Comparison of ENCODE assay signal across 8 mouse cellular contexts in genomic region chr5:121835949-121836691, GRCm38 (mm10). TPM values are rescaled to one million over a fixed set of nuclear protein-coding genes. Genes with fewer than 3 reads are reported as not detected.
A peak's percentile ranks its signal among the peaks of the same experiment; 100 is the strongest.
DNase-seq lines count a peak whose midpoint lies in the region; ATAC-seq and TF ChIP-seq lines count a peak whose summit lies in the region.

No protein-coding gene starts in this region.

- no peak for DNase-seq in left cerebral cortex, adult 2 months (ENCODE audit: extremely low spot score in 1 of 2, low spot score in 2 of 2)
- DNase-seq in left cerebral cortex, postnatal 36 days (ENCODE audit: low spot score in 2 of 2): no peak
- peak in 1 of 2 experiments; percentile 61 for DNase-seq in heart, adult 2 months
- peak; percentile 68 for DNase-seq in kidney, postnatal 10 days
- DNase-seq in cerebellum, postnatal 4 days (ENCODE audit: low spot score in 2 of 2): no peak

- TF ChIP-seq EP300 in heart, adult 2 months (IDR thresholded peaks at IDR 0.05; ENCODE audit: insufficient read depth, low read depth, low read length): no peak

- no peaks in the 10 kb centered on the region for H3K9me3 ChIP-seq in stomach, embryonic 15.5 days

- H3K4me3 ChIP-seq in left cerebral cortex, adult 2 months: peak overlapping the region; percentile 73
- H3K4me3 ChIP-seq in bone marrow, adult 2 months (replicated peaks; ENCODE audit: control insufficient read depth, low read depth, low read length): peak overlapping the region; percentile 89
- peak overlapping the region; percentile 74 for H3K4me3 ChIP-seq in heart, adult 2 months
- peak overlapping the region; percentile 61 for H3K4me3 ChIP-seq in stomach, embryonic 15.5 days (replicated peaks)

- TF ChIP-seq CTCF in left cerebral cortex, adult 2 months (IDR thresholded peaks at IDR 0.05): no peak
- TF ChIP-seq CTCF in bone marrow, adult 2 months (IDR thresholded peaks at IDR 0.05; ENCODE audit: control insufficient read depth, insufficient read depth, low read length): no peak
- TF ChIP-seq CTCF in heart, adult 2 months (IDR thresholded peaks at IDR 0.05): no peak

- H3K79me2 ChIP-seq in heart, adult 2 months (replicated peaks; ENCODE audit: control insufficient read depth, insufficient read depth, low read length): peaks cover 16% of the 10 kb centered on the region

- H3K36me3 ChIP-seq in heart, adult 2 months (ENCODE audit: control insufficient read depth, insufficient read depth, low read length): peaks cover 2% of the 10 kb centered on the region; the same call in 1 of the 2 replicates
- no peaks in the 10 kb centered on the region for H3K36me3 ChIP-seq in stomach, embryonic 15.5 days

- no peak for TF ChIP-seq POLR2A in bone marrow, adult 2 months (IDR thresholded peaks at IDR 0.05; ENCODE audit: borderline replicate concordance, control insufficient read depth, low read depth, low read length)
- no peak; the same call in 1 of the 2 replicates for TF ChIP-seq POLR2A in heart, adult 2 months (IDR thresholded peaks at IDR 0.05; ENCODE audit: insufficient read depth, low read depth, low read length)

- H3K4me1 ChIP-seq in bone marrow, adult 2 months (ENCODE audit: control insufficient read depth, insufficient read depth, low read length): peaks cover 8% of the 10 kb centered on the region
- H3K4me1 ChIP-seq in heart, adult 2 months (ENCODE audit: control insufficient read depth, insufficient read depth, low read length): peaks cover 27% of the 10 kb centered on the region
- H3K4me1 ChIP-seq in stomach, embryonic 15.5 days: peaks cover 55% of the 10 kb centered on the region

- WGBS in bone marrow, adult 2 months: under 1% methylated on average over 51 of the region's 51 CpGs
- WGBS in heart, adult 2 months: under 1% methylated on average over 49 of the region's 51 CpGs
- under 1% methylated on average over 50 of the region's 51 CpGs for WGBS in stomach, embryonic 15.5 days

- ATAC-seq in megakaryocyte, adult 5-6 weeks (ENCODE audit: poor library complexity, severe bottlenecking): peak; percentile 39
- peak; percentile 3 for ATAC-seq in stomach, embryonic 15.5 days (ENCODE audit: insufficient read depth, low FRiP score, low read depth)

- H3K9ac ChIP-seq in heart, adult 2 months (ENCODE audit: low read depth, low read length): peak overlapping the region; percentile 91
- H3K9ac ChIP-seq in stomach, embryonic 15.5 days: peak overlapping the region; percentile 60

- H3K4me2 ChIP-seq in stomach, embryonic 15.5 days: peak overlapping the region; percentile 85

- H3K27ac ChIP-seq in left cerebral cortex, adult 2 months: peak overlapping the region; percentile 95
- peak overlapping the region; percentile 100 for H3K27ac ChIP-seq in bone marrow, adult 2 months (ENCODE audit: control insufficient read depth, insufficient read depth, low read depth, low read length, poor library complexity)
- H3K27ac ChIP-seq in heart, adult 2 months: peak overlapping the region; percentile 98
- H3K27ac ChIP-seq in stomach, embryonic 15.5 days: peak overlapping the region; percentile 71

- intact Hi-C loops in left cerebral cortex, adult 2 months (cut with DNase I): loop anchor here (5.0 kb wide), 1 partner anchor 124 kb away; the partner anchor contains the start of gene Atxn2
- intact Hi-C loops in left cerebral cortex, postnatal 36 days (cut with DNase I): loop anchor here (2.0 kb wide), 1 partner anchor 21 kb away; no protein-coding TSS in a partner anchor
- intact Hi-C loops in heart, adult 2 months (cut with DNase I): loop anchor here (5.0 kb wide), 1 partner anchor 124 kb away; the partner anchor contains the start of gene Atxn2

- H3K27me3 ChIP-seq in heart, adult 2 months (ENCODE audit: control insufficient read depth, insufficient read depth, low read length): no peaks in the 10 kb centered on the region
- no peaks in the 10 kb centered on the region for H3K27me3 ChIP-seq in stomach, embryonic 15.5 days (replicated peaks)

RNA-seq across cellular contexts. Expression of gene Sh2b3, which starts 1.3 kb away (rescaled TPM):
- 10 to 100 TPM; 21.2 to 27.5 TPM for total RNA-seq in left cerebral cortex, adult 2 months (2021)
- 10 to 100 TPM; 22.0 to 22.5 TPM for total RNA-seq in left cerebral cortex, postnatal 36 days (2021)
- polyA plus RNA-seq in bone marrow, adult 2 months (2011; ENCODE audit: insufficient read depth, insufficient read length, low replicate concordance, missing spikeins): 17.1 and 36.8 TPM in 2 replicates
- total RNA-seq in heart, adult 2 months (2021): 10 to 100 TPM; 21.6 to 22.5 TPM
- 19.3 and 20.1 TPM in 2 replicates for polyA plus RNA-seq in heart, adult 2 months (2012; rRNA removed)
- total RNA-seq in megakaryocyte, adult 5-6 weeks (2015): 82.9 and 83.8 TPM in 2 replicates
- total RNA-seq in megakaryocyte, adult 5-6 weeks (2017): 46.3 and 55.6 TPM in 2 replicates
- 15.7 and 16.0 TPM in 2 replicates for polyA plus RNA-seq in stomach, embryonic 15.5 days (2015; fragmentation: Nextera tagmentation; extraction: Ambion mirVana)

RNA-seq across cellular contexts. Expression of gene Pheta1, which starts 12.7 kb away (rescaled TPM):
- total RNA-seq in left cerebral cortex, adult 2 months (2021): 10 to 100 TPM in 1 of 2 experiments, 1 to 10 TPM in 1; 8.9 to 10.5 TPM
- total RNA-seq in left cerebral cortex, postnatal 36 days (2021): 10 to 100 TPM in 1 of 2 experiments, 1 to 10 TPM in 1; 9.1 to 11.4 TPM
- polyA plus RNA-seq in bone marrow, adult 2 months (2011; ENCODE audit: insufficient read depth, insufficient read length, low replicate concordance, missing spikeins): 2.6 and 6.7 TPM in 2 replicates
- 1 to 10 TPM; 9.3 TPM for total RNA-seq in heart, adult 2 months (2021)
- 12.5 and 12.7 TPM in 2 replicates for polyA plus RNA-seq in heart, adult 2 months (2012; rRNA removed)
- total RNA-seq in megakaryocyte, adult 5-6 weeks (2015): 0.78 and 1.2 TPM in 2 replicates
- total RNA-seq in megakaryocyte, adult 5-6 weeks (2017): 0.69 and 1.8 TPM in 2 replicates
- polyA plus RNA-seq in stomach, embryonic 15.5 days (2015; fragmentation: Nextera tagmentation; extraction: Ambion mirVana): 23.7 and 26.1 TPM in 2 replicates
